Mouse (Mus musculus): ENCODE measurements around the gene Bspry. TPM values are rescaled to one million over a fixed set of nuclear protein-coding genes. Genes with fewer than 3 reads are reported as not detected.

Gene Bspry
- total RNA-seq (2012; rRNA removed): 0.13 and 0.19 TPM in 2 replicates
- under 1 TPM in 1 of 2 experiments, not detected in 1; 0.50 TPM for polyA plus RNA-seq (2012; ENCODE audit: insufficient read depth in 1 of 2, insufficient read length in 2 of 2, low read depth in 1 of 2, low replicate concordance in 2 of 2, missing spikeins in 1 of 2)

- H3K79me2 ChIP-seq (ENCODE audit: control insufficient read depth, insufficient read depth, low read length, poor library complexity): no peaks in the 10 kb centered on the region
- 0 out of 4 replicates have a peak, but pooled peaks of 1 of the 2 experiments have one; percentile 26 for TF ChIP-seq POLR2A (IDR thresholded peaks at IDR 0.05; ENCODE audit: control insufficient read depth in 1 of 2, insufficient read depth in 1 of 2, low read depth in 1 of 2, low read length in 2 of 2, poor library complexity in 1 of 2)
- TF ChIP-seq ELF1 (IDR thresholded peaks at IDR 0.05; ENCODE audit: low read depth, low read length): no peak
- H3K36me3 ChIP-seq (ENCODE audit: control insufficient read depth in 1 of 2, insufficient read depth in 2 of 2, low read length in 2 of 2): peaks cover 0 to 5% of the 10 kb centered on the region in 2 experiments; a peak in 2 of 4 replicates
- no peaks in the 10 kb centered on the region for H3K9me3 ChIP-seq (replicated peaks; ENCODE audit: insufficient read depth, low read length)
- DNase-seq (ENCODE audit: low read depth, low spot score): no peak
- H3K27ac ChIP-seq (ENCODE audit: control insufficient read depth, low read depth, low read length): no peak within 1 kb of the TSS
- H3K4me1 ChIP-seq (ENCODE audit: control insufficient read depth in 1 of 2, insufficient read depth in 2 of 2, low read length in 2 of 2): peaks cover 2 to 11% of the 10 kb centered on the region in 2 experiments; a peak in 3 of 4 replicates
- no peak within 1 kb of the TSS for H3K9ac ChIP-seq (ENCODE audit: control insufficient read depth, low read depth, low read length, poor library complexity, severe bottlenecking)
- H3K27me3 ChIP-seq (ENCODE audit: control insufficient read depth in 1 of 2, insufficient read depth in 2 of 2, low read length in 2 of 2): no peaks in the 10 kb centered on the region
- no peak within 1 kb of the TSS for H3K4me3 ChIP-seq (ENCODE audit: control insufficient read depth in 1 of 2, insufficient read depth in 1 of 2, low read depth in 2 of 2, low read length in 2 of 2)
Observed at GRCm38 (mm10) chr4:62479937-62480708, at the start of gene Bspry. Bspry (plus strand) TSS chr4:62480053.

- Histone ChIP-seq H3K4me3 (ENCODE audit: control insufficient read depth in 1 of 2, insufficient read depth in 1 of 2, low read depth in 2 of 2, low read length in 2 of 2) (no peak overlapping the region), H3K4me1 (ENCODE audit: control insufficient read depth in 1 of 2, insufficient read depth in 2 of 2, low read length in 2 of 2) (peaks cover 2 to 22% of the 10 kb centered on the region in 2 experiments; a peak in 2 of 4 replicates), H3K36me3 (ENCODE audit: control insufficient read depth in 1 of 2, insufficient read depth in 2 of 2, low read length in 2 of 2) (peaks cover 0 to 15% of the 10 kb centered on the region in 2 experiments; a peak in 2 of 4 replicates), H3K9me3 (replicated peaks; ENCODE audit: insufficient read depth, low read length) (no peaks in the 10 kb centered on the region), H3K27ac (ENCODE audit: control insufficient read depth, low read depth, low read length) (no peak overlapping the region), H3K9ac (ENCODE audit: control insufficient read depth, low read depth, low read length, poor library complexity, severe bottlenecking) (no peak overlapping the region), H3K27me3 (ENCODE audit: control insufficient read depth in 1 of 2, insufficient read depth in 2 of 2, low read length in 2 of 2) (no peaks in the 10 kb centered on the region), H3K79me2 (ENCODE audit: control insufficient read depth, insufficient read depth, low read length, poor library complexity) (no peaks in the 10 kb centered on the region)
- TF ChIP-seq SMC3 (IDR thresholded peaks at IDR 0.05; ENCODE audit: low read depth, low read length) (no peak), ZC3H11A (IDR thresholded peaks at IDR 0.05; ENCODE audit: low read depth, low read length) (no peak), TAL1 (IDR thresholded peaks at IDR 0.05; ENCODE audit: low read length) (no peak)
- DNase-seq (ENCODE audit: low read depth, low spot score): no peak
Observed at GRCm38 (mm10) chr4:62430678-62431077, 49.2 kb upstream of the Bspry start.

GRCm38 (mm10) chr4:62431522-62431921 is 48.3 kb upstream of the Bspry start:
- H3K4me3 ChIP-seq (ENCODE audit: control insufficient read depth in 1 of 2, insufficient read depth in 1 of 2, low read depth in 2 of 2, low read length in 2 of 2): no peak overlapping the region
- no peak overlapping the region for H3K27ac ChIP-seq (ENCODE audit: control insufficient read depth, low read depth, low read length)
- H3K27me3 ChIP-seq (ENCODE audit: control insufficient read depth in 1 of 2, insufficient read depth in 2 of 2, low read length in 2 of 2): no peaks in the 10 kb centered on the region
- no peaks in the 10 kb centered on the region for H3K79me2 ChIP-seq (ENCODE audit: control insufficient read depth, insufficient read depth, low read length, poor library complexity)
- DNase-seq (ENCODE audit: low read depth, low spot score): peak; percentile 81
- peaks cover 2 to 22% of the 10 kb centered on the region in 2 experiments; a peak in 2 of 4 replicates for H3K4me1 ChIP-seq (ENCODE audit: control insufficient read depth in 1 of 2, insufficient read depth in 2 of 2, low read length in 2 of 2)
- no peaks in the 10 kb centered on the region for H3K9me3 ChIP-seq (replicated peaks; ENCODE audit: insufficient read depth, low read length)
- H3K36me3 ChIP-seq (ENCODE audit: control insufficient read depth in 1 of 2, insufficient read depth in 2 of 2, low read length in 2 of 2): peaks cover 0 to 15% of the 10 kb centered on the region in 2 experiments; a peak in 2 of 4 replicates
- no peak overlapping the region for H3K9ac ChIP-seq (ENCODE audit: control insufficient read depth, low read depth, low read length, poor library complexity, severe bottlenecking)
- TF ChIP-seq ZC3H11A (IDR thresholded peaks at IDR 0.05; ENCODE audit: low read depth, low read length) (no peak), TCF12 (IDR thresholded peaks at IDR 0.05; ENCODE audit: low read depth, low read length) (no peak), USF1 (IDR thresholded peaks at IDR 0.05; ENCODE audit: low read depth, low read length) (no peak), TAL1 (IDR thresholded peaks at IDR 0.05; ENCODE audit: low read length) (no peak), NELFE (IDR thresholded peaks at IDR 0.05; ENCODE audit: low read depth, low read length) (no peak), NRF1 (IDR thresholded peaks at IDR 0.05; ENCODE audit: insufficient read depth, low read depth, low read length, poor library complexity, severe bottlenecking) (no peak), RCOR1 (IDR thresholded peaks at IDR 0.05; ENCODE audit: low read depth, low read length) (no peak), MAFK (IDR thresholded peaks at IDR 0.05; ENCODE audit: borderline replicate concordance, low read depth, low read length) (peak; percentile 97), JUND (IDR thresholded peaks at IDR 0.05; ENCODE audit: low read depth, low read length) (peak; percentile 63; the same call in 1 of the 2 replicates), GABPA (IDR thresholded peaks at IDR 0.05; ENCODE audit: low read depth, low read length) (peak; percentile 87), ETS1 (IDR thresholded peaks at IDR 0.05; ENCODE audit: low read depth, low read length) (peak; percentile 75; the same call in 1 of the 2 replicates), CTCF (IDR thresholded peaks at IDR 0.05 in 2 of 3, conservative IDR thresholded peaks at IDR 0.05 in 1 of 3; ENCODE audit: control insufficient read depth in 1 of 3, insufficient read depth in 1 of 3, low read depth in 2 of 3, low read length in 3 of 3, poor library complexity in 1 of 3, severe bottlenecking in 1 of 3) (no peak), CHD2 (IDR thresholded peaks at IDR 0.05; ENCODE audit: low read length) (no peak), MXI1 (IDR thresholded peaks at IDR 0.05; ENCODE audit: low read depth, low read length) (peak; percentile 72), BHLHE40 (IDR thresholded peaks at IDR 0.05; ENCODE audit: borderline replicate concordance, low read depth, low read length) (no peak), SMC3 (IDR thresholded peaks at IDR 0.05; ENCODE audit: low read depth, low read length) (no peak), MAX (IDR thresholded peaks at IDR 0.05; ENCODE audit: low read length) (0 out of 2 replicates have a peak, but pooled peaks have one; percentile 25), MYC (IDR thresholded peaks at IDR 0.05; ENCODE audit: low read depth, low read length) (peak; percentile 36; the same call in 1 of the 2 replicates), CHD1 (IDR thresholded peaks at IDR 0.05; ENCODE audit: low read depth, low read length) (no peak), SIN3A (IDR thresholded peaks at IDR 0.05; ENCODE audit: low read length) (peak; percentile 44; the same call in 1 of the 2 replicates), ZNF384 (IDR thresholded peaks at IDR 0.05; ENCODE audit: low read depth, low read length) (no peak), RAD21 (IDR thresholded peaks at IDR 0.05; ENCODE audit: low read depth, low read length) (no peak)
